Mouse (Mus musculus): Measurements from ENCODE around the gene Sox4.

Gene Sox4

GRCm38 (mm10) chr13:28953581-28953991 lies at the start of gene Sox4:
Gene Sox4, minus strand, starts transcription at chr13:28953713.
- DNase-seq = peak; percentile 84 to 87

- DNase-seq = peak; percentile 4 to 7
These were observed 38.6 kb upstream of the Sox4 start for GRCm38 (mm10) chr13:28991899-28992664.

GRCm38 (mm10) chr13:28988751-28989703 lies 35.5 kb upstream of the Sox4 start:
- no peak for DNase-seq

GRCm38 (mm10) chr13:28980681-28981080 lies 27.2 kb upstream of the Sox4 start:
- no peak for DNase-seq

GRCm38 (mm10) chr13:28975011-28975410 lies 21.5 kb upstream of the Sox4 start:
- no peak for DNase-seq

GRCm38 (mm10) chr13:28974597-28974996 lies 21.1 kb upstream of the Sox4 start:
- DNase-seq = no peak

- no peak for DNase-seq
These were observed 7.4 kb upstream of the Sox4 start for GRCm38 (mm10) chr13:28960916-28961315.

GRCm38 (mm10) chr13:28959458-28959978 lies 6.0 kb upstream of the Sox4 start:
- DNase-seq = peak; percentile 83 to 85

- no peak for DNase-seq
These were observed 5.5 kb upstream of the Sox4 start for GRCm38 (mm10) chr13:28959068-28959440.

GRCm38 (mm10) chr13:28958211-28959067 lies 4.9 kb upstream of the Sox4 start:
- DNase-seq = peak; percentile 54 to 61

- peak; percentile 86 to 87 for DNase-seq
These were observed 4.3 kb upstream of the Sox4 start for GRCm38 (mm10) chr13:28957765-28958164.

- DNase-seq = peak; percentile 54 to 62
These were observed 639 bp downstream of the Sox4 start for GRCm38 (mm10) chr13:28952576-28953571.

GRCm38 (mm10) chr13:28951691-28952575 lies 1.6 kb downstream of the Sox4 start:
- DNase-seq = peak; percentile 42 to 43

GRCm38 (mm10) chr13:28950623-28951491 lies 2.7 kb downstream of the Sox4 start:
- DNase-seq = peak; percentile 26 to 42

- DNase-seq = no peak
These were observed 3.3 kb downstream of the Sox4 start for GRCm38 (mm10) chr13:28950266-28950622.

GRCm38 (mm10) chr13:28949279-28949915 lies 4.1 kb downstream of the Sox4 start:
- DNase-seq = no peak

GRCm38 (mm10) chr13:28948541-28948940 lies 5.0 kb downstream of the Sox4 start:
- no peak for DNase-seq

- no peak for DNase-seq
These were observed 5.6 kb downstream of the Sox4 start for GRCm38 (mm10) chr13:28947740-28948441.

Measured in B cell, adult 2 months (primary cell).